8 mouse cellular contexts compared by ENCODE assay signal in the genomic region with DNA sequence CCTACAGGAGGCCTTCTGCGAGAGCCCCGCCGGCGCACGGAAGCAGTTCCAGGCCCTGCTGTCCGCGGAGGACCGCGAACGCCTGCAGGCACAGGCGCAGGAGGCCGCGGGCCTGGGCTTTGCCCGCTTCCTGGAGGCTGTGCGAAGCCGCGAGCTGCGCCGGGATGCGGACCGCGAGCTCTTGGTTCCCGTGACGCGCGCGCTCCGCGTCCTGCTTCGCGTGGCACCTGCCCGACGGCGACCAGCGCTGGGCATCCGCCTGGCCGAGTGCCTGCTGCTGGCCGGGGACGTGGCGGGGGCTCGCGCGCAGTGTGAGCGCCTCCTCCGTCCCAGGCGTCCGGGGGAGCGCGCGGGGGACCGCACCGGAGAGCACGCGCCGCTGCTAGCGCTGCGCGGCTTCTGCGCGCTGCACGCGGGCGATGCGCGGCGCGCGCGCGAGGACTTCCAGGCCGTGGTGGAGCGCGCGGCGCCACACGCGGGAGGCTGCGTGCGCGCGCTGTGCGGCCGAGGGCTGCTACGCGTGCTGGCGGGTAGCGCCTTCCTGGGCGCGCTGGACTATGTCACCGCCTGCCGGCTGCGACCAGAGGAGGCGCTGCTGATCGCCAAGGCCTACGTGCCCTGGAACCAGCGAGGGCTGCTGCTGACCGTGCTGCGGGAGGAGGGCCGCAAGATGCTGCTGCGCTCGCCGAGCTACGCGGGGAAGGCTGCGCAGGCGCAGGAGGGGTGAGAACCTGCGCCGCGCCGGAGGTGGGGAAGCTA. TPM values are rescaled to one million over a fixed set of nuclear protein-coding genes. Genes with fewer than 3 reads are reported as not detected.
DNase-seq lines count a peak whose midpoint lies in the region; ATAC-seq and TF ChIP-seq lines count a peak whose summit lies in the region.

No protein-coding gene starts in this region.

- H3K27me3 ChIP-seq in hindbrain, embryonic 14.5 days (ENCODE audit: control insufficient read depth, insufficient read depth, low read length) = peaks cover 18% of the 10 kb centered on the region
- peaks cover 39% of the 10 kb centered on the region for H3K27me3 ChIP-seq in lung, embryonic 14.5 days (ENCODE audit: insufficient read depth, low read length)

- ATAC-seq in hindbrain, embryonic 14.5 days (ENCODE audit: low FRiP score) = peak; percentile 96
- ATAC-seq in lung, embryonic 14.5 days (ENCODE audit: insufficient read depth) = peak; percentile 91

- DNase-seq in adrenal gland, adult 18-20 months (ENCODE audit: low spot score in 2 of 2) = peak; percentile 63 to 69
- DNase-seq in cerebellum, postnatal 4 days (ENCODE audit: low spot score in 2 of 2) = peak; percentile 75 to 93
- peak; percentile 65 for DNase-seq in gastrocnemius, adult 18-20 months (ENCODE audit: low spot score)
- peak; percentile 94 for DNase-seq in hindbrain, embryonic 14.5 days (ENCODE audit: low spot score)
- DNase-seq in layer of hippocampus, postnatal 10 days (ENCODE audit: low spot score in 2 of 2) = peak; percentile 88 to 92
- DNase-seq in lung, embryonic 14.5 days = peak; percentile 89
- DNase-seq in ovary, postnatal 10 days (ENCODE audit: low spot score) = peak; percentile 50
- DNase-seq in urinary bladder, postnatal 14 days (ENCODE audit: low spot score) = peak; percentile 81

- no peaks in the 10 kb centered on the region; the same call in 1 of the 2 replicates for H3K4me1 ChIP-seq in hindbrain, embryonic 14.5 days (replicated peaks; ENCODE audit: control insufficient read depth, insufficient read depth, low read length)
- H3K4me1 ChIP-seq in lung, embryonic 14.5 days (ENCODE audit: insufficient read depth) = no peaks in the 10 kb centered on the region

- under 1% methylated on average over 110 of the region's 110 CpGs for WGBS in hindbrain, embryonic 14.5 days
- WGBS in lung, embryonic 14.5 days = under 1% methylated on average over 102 of the region's 110 CpGs

- H3K36me3 ChIP-seq in hindbrain, embryonic 14.5 days (replicated peaks; ENCODE audit: control insufficient read depth, insufficient read depth) = no peaks in the 10 kb centered on the region
- no peaks in the 10 kb centered on the region for H3K36me3 ChIP-seq in lung, embryonic 14.5 days (ENCODE audit: insufficient read depth)

- no peaks in the 10 kb centered on the region for H3K9me3 ChIP-seq in hindbrain, embryonic 14.5 days (ENCODE audit: control insufficient read depth, low read length)
- H3K9me3 ChIP-seq in lung, embryonic 14.5 days (ENCODE audit: low read depth, low read length) = no peaks in the 10 kb centered on the region

- H3K4me3 ChIP-seq in hindbrain, embryonic 14.5 days (replicated peaks; ENCODE audit: low read length) = peak overlapping the region; percentile 49
- H3K4me3 ChIP-seq in lung, embryonic 14.5 days (ENCODE audit: low read depth, low read length) = peak overlapping the region; percentile 49

- H3K27ac ChIP-seq in hindbrain, embryonic 14.5 days = peak overlapping the region; percentile 86
- H3K27ac ChIP-seq in lung, embryonic 14.5 days (ENCODE audit: low read depth) = no peak overlapping the region

- H3K4me2 ChIP-seq in hindbrain, embryonic 14.5 days (replicated peaks) = peak overlapping the region; percentile 88
- peak overlapping the region; percentile 93 for H3K4me2 ChIP-seq in lung, embryonic 14.5 days

- peak; percentile 69 for TF ChIP-seq CTCF in lung, embryonic 14.5 days (IDR thresholded peaks at IDR 0.05; ENCODE audit: low read depth)

- peak overlapping the region; percentile 76 for H3K9ac ChIP-seq in hindbrain, embryonic 14.5 days
- peak overlapping the region; percentile 48 for H3K9ac ChIP-seq in lung, embryonic 14.5 days

RNA-seq across cellular contexts. Expression of gene Mmel1, which starts 13.5 kb away (rescaled TPM):
- total RNA-seq in adrenal gland, adult 18-20 months (2021) = 1 to 10 TPM in 1 of 2 experiments, under 1 TPM in 1; 0.19 to 3.8 TPM
- total RNA-seq in gastrocnemius, adult 18-20 months (2021) = not detected
- 0.23 and 0.65 TPM in 2 replicates for polyA plus RNA-seq in hindbrain, embryonic 14.5 days (2014; fragmentation: Nextera tagmentation; extraction: Ambion mirVana)
- total RNA-seq in layer of hippocampus, postnatal 10 days (2021) = under 1 TPM; 0.22 to 0.23 TPM
- 0.13 and 0.19 TPM in 2 replicates for polyA plus RNA-seq in lung, embryonic 14.5 days (2014; fragmentation: Nextera tagmentation; extraction: Ambion mirVana)

RNA-seq across cellular contexts. Expression of gene Ttc34, which starts 18.6 kb away (rescaled TPM):
- under 1 TPM in 1 of 2 experiments, not detected in 1; 0.20 TPM for total RNA-seq in adrenal gland, adult 18-20 months (2021)
- under 1 TPM in 1 of 2 experiments, not detected in 1; 0.14 TPM for total RNA-seq in gastrocnemius, adult 18-20 months (2021)
- polyA plus RNA-seq in hindbrain, embryonic 14.5 days (2014; fragmentation: Nextera tagmentation; extraction: Ambion mirVana) = 1.7 and 2.4 TPM in 2 replicates
- total RNA-seq in layer of hippocampus, postnatal 10 days (2021) = 1 to 10 TPM; 3.7 to 4.9 TPM
- 0.12 and 0.30 TPM in 2 replicates for polyA plus RNA-seq in lung, embryonic 14.5 days (2014; fragmentation: Nextera tagmentation; extraction: Ambion mirVana)

RNA-seq across cellular contexts. Expression of gene Fam213b, which starts 43.0 kb away (rescaled TPM):
- 100 to 1,000 TPM in 1 of 2 experiments, 10 to 100 TPM in 1; 15.5 to 104 TPM for total RNA-seq in adrenal gland, adult 18-20 months (2021)
- 10 to 100 TPM; 69.5 to 73.0 TPM for total RNA-seq in gastrocnemius, adult 18-20 months (2021)
- polyA plus RNA-seq in hindbrain, embryonic 14.5 days (2014; fragmentation: Nextera tagmentation; extraction: Ambion mirVana) = 55.9 and 57.1 TPM in 2 replicates
- total RNA-seq in layer of hippocampus, postnatal 10 days (2021) = 10 to 100 TPM; 36.2 to 39.0 TPM
- 37.4 and 39.9 TPM in 2 replicates for polyA plus RNA-seq in lung, embryonic 14.5 days (2014; fragmentation: Nextera tagmentation; extraction: Ambion mirVana)
